Mouse (Mus musculus) CD8-positive naive resting alpha-beta T cell, adult 2 months (primary cell): ENCODE results near the gene Trp53i11.

Source experiments
- DNase-seq, 2 experiments: peaks; one replicate each; pipeline ENCODE4 v3.0.0; 2022; ENCODE audit warnings: low read depth in 2 of 2, low spot score in 2 of 2

The Trp53i11 gene

DNA sequence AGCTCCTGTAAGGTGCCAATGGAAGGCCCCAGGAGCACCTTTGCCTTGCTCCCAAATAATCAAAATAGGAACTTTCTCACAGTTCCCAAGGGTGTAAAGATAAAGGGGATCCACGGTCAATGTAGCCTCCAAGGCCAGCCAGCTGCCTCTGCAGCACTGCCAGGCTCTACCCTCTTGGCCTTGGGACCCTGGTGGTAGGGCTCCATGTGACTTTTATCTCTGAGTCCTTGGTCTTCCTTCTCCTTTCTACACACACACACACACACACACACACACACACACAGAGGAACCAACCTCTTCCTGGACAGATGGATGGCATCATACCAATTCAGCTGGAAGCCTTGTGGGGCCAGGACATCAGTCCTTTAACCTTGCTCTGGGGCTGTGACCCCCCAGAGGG lies 44.8 kb downstream of the Trp53i11 start:
- no peak for DNase-seq

DNA sequence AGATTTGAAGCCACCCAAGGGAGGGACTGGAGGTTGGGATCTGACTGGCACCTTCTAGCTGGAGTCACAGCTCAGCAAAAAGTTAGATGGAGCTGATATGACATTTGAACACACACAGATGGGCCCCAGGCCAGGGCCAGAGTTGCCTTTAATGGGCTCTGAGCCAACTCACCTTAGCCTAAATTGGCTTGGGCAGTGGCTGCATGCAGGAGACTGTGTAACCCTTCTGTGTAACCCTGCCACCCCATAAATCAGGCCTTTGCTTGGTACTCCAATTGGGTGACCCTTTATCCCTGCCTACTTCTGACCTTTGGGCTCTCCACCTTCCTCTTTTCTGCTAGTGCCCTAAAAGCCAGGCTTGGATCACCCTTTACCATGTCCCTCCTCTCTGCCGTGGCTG lies 49.7 kb downstream of the Trp53i11 start:
- no peak for DNase-seq

DNA sequence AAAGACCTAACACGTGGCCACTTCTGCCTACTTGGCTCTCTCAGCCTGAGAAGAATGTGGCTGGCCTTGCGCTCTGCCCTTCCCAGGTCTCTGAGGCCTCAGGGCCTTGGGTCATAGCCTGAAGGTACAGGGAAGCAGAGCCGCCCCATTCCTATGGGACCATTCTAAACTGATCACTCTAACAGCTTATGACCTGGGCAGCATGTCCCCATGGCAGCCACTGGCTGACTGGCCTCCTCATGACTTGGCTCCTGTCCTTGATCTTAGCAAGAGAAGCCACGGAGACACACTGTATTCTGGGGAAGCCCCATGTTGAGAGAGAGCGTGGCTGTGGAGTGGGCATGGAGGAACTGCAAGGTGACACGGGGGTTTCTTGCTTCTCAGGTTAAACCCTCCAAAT lies 51.5 kb downstream of the Trp53i11 start:
- DNase-seq, result no peak

DNA sequence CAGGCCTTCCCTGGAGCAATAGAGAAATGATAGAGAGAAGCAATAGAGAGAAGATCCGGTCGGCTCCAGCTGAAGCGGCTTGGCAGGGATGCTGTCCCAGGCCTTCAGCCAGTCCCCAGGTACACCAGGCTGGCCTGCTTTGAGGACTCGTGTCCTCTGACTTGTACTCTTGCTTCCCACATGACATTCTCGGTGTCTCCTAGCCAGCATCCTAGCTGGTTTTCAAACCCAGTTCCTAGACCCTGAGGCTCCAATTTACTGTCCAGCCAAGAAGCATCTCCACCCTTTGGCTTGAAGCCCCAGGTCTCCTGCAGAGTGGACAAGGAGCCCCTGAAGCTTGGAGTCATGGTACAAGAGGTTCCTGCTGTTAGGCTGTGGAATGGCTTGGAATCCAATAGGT lies 54.8 kb downstream of the Trp53i11 start:
- no peak for DNase-seq

DNA sequence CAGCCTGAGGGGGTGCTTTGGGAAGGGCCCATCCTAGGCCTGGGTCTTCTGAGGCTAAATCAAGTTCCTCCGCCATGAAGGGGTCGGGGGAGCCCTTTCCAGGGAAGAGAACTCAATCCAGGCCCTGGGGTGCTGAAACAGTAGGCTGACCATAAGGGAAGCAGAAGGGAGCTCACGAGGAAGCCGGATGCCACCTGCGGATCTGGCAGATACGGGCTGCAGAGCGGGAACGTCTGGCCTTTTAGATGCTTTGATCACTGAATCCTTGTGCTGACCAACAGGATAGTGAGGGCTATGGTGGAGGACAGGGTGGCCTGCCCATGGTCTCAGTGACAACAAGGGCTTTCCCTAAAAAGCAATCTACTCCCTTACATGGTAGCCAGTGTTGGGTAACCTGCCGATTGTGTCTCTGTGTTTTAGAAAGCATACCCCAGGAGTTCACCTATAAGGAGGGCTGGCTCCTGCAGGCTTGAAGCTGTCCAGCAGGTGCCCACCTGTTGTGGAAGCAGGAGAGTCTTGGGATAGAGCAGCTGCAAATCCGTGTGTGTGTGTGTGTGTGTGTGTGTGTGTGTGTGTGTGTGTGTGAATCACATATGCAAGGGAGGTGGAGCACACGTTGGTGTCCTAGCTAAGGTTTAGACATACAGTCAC lies 56.2 kb downstream of the Trp53i11 start:
- no peak for DNase-seq

DNA sequence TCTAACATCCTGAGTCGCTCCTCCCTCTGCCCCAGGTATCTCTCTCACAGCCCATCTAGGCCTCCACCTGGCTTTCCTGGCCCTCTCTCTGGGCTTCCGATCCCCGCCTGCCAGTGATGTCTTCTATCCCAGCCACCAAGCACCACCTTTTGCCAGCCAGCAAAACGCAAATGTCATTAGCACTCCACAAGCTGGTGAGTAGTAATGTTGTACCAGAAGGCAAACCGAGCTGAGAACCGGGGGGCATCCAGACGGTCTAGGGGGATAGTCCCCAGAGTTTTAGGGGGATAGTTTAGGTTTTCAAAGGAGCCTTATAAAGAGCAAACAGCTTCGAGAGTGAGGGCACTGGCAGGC lies 56.7 kb downstream of the Trp53i11 start:
- DNase-seq, result no peak

DNA sequence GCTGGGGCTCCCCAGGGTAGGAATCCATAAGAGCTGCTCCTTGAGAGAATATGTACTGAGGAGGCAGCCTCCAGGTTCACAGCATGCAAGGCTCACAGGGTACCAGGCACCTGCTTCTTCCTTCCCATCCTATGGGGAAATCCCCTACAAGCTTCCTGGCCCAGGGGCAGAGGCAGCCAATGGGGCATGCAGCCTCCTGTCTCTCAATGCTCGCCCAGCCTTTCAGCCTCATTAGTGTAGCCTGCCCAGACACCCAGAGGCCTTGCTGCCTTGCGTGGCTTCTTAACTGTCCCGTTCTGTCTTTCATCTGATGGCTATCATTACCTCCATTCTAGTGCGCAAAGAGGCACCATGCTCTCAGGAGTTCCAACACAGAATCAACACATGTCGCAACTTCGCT lies 61.7 kb downstream of the Trp53i11 start:
- no peak for DNase-seq

DNA sequence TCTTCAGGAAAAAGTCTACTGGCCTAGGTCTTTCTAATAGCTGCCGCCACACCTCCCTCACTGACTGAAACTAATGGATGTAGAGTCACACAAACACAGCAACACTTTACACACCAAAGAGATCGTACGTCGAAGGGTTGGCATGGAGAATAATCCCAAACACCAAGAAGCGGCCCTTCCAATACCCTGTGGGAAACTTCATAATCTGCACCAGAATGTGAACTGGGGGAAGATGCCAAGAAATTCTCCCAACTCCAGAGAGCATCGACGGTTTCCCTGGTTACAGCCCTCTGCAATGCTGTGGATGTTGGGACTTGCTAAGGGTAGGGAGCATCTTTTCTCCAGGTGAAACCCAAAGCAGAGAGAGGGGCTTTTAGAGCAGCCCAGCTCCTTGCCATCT lies 63.3 kb downstream of the Trp53i11 start:
- no peak for DNase-seq
